Mouse (Mus musculus) G1E (cell line): Measurements from ENCODE around the gene Ccdc51. TPM values are rescaled to one million over a fixed set of nuclear protein-coding genes. Genes with fewer than 3 reads are reported as not detected.

ENCODE experiments used
- ATAC-seq: 2 replicates; pipeline ENCODE4 v1.8.0; 2016; ENCODE audit warnings: mild to moderate bottlenecking; ENCODE audit not compliant: insufficient number of reproducible peaks, poor library complexity, low FRiP score, severe bottlenecking; ENCODE audit errors: extremely low read depth
- DNase-seq: peaks from one replicate; pipeline ENCODE4 v3.0.0; 2012; ENCODE audit warnings: low spot score
- H3K27me3 ChIP-seq: 2 replicates; pipeline ENCODE4 v1.6.1; 2012; ENCODE audit warnings: mild to moderate bottlenecking, low read length, inconsistent platforms; ENCODE audit not compliant: insufficient read depth
- H3K36me3 ChIP-seq: replicated peaks from 2 replicates; pipeline ENCODE3; 2012; ENCODE audit warnings: mild to moderate bottlenecking, inconsistent platforms
- H3K4me1 ChIP-seq: 2 replicates; pipeline ENCODE4 v1.6.1; 2012; ENCODE audit warnings: low read depth, low read length, inconsistent platforms, mixed read lengths; ENCODE audit not compliant: insufficient read depth
- H3K4me3 ChIP-seq: 2 replicates; pipeline ENCODE4 v1.5.1; 2012; ENCODE audit warnings: low read depth, mild to moderate bottlenecking, inconsistent platforms, low read length, moderate library complexity, mixed read lengths
- H3K9me3 ChIP-seq: replicated peaks from 2 replicates; pipeline ENCODE4 v1.6.1; 2012; ENCODE audit warnings: inconsistent platforms
- CTCF ChIP-seq: IDR thresholded peaks from 2 replicates; pipeline ENCODE4 v1.5.1; 2012; ENCODE audit warnings: low read depth, low read length, inconsistent platforms, mixed read lengths
- GATA1 ChIP-seq: IDR thresholded peaks from 2 replicates; pipeline ENCODE4 v1.6.1; 2012; ENCODE audit warnings: borderline replicate concordance, low read length, inconsistent platforms, mixed read lengths
- GATA2 ChIP-seq: IDR thresholded peaks from 2 replicates; pipeline ENCODE4 v1.6.1; 2012; ENCODE audit warnings: low read depth, low read length, inconsistent platforms, borderline replicate concordance
- POLR2AphosphoS5 ChIP-seq: IDR thresholded peaks from 2 replicates; pipeline ENCODE4 v1.6.1; 2012; ENCODE audit warnings: low read depth, low read length, inconsistent platforms; ENCODE audit not compliant: insufficient replicate concordance
- TAL1 ChIP-seq: conservative IDR thresholded peaks from 2 replicates; pipeline ENCODE4 v1.6.1; 2012; ENCODE audit warnings: low read depth, low read length, inconsistent platforms, mixed read lengths
- polyA plus RNA-seq: library from polyadenylated mRNA; stranded (reverse); fragments of >175 nt; gene quantifications from 2 replicates; pipeline ENCODE4 v1.2.3, GENCODE M21; 2012
- total RNA-seq, 2 experiments: library from RNA; stranded (forward) in 1 of 2; stranded (reverse) in 1 of 2; fragments of 200-1000 nt in 1 of 2; fragments of >200 nt in 1 of 2; fragmentation: Nextera tagmentation in 1 of 2; gene quantifications; 2 replicates each; pipeline ENCODE4 v1.2.3; 2014 to 2017

Gene Ccdc51
- total and polyA plus RNA-seq, 3 experiments: 5.0 to 16.8 (median 8.8) TPM

DNA sequence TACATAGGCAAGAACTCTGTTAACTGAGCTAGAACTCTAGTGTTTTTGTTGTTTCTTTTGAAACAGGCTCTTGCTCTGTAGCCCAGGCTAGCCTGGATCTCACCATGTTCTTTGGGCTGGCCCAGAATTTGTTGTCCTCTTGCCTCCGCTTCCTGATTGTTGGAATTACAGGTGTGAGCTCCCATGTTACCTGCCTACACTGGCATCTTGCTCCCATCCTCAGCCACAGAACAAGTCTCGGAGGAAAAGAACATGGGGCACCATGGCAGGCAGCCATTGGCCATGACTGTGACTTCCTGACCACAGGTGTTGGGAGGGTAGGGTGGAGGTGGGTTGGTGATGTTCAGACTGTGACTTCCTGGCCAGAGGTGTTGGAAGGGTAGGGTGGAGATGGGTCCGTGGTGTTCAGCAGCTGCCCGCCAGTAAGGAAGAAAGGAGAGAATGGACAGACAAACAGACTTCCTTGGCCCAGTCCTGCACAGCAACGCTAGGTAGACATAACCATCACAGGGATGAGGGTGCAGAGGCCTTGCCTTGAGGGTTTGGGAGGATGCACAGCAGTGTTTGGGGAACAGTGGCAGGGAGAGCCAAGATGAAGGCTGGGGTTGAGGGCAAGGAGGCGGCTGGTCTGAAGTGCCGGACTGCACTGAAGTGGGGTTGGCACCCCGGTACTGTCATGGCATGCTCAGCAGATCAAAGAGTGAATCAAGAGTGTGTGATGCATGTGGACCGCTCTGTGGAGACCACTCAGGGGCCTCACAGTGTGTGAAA lies 29.6 kb upstream of the Ccdc51 start:
- TF ChIP-seq GATA2: no peak
- no peak for TF ChIP-seq CTCF
- TF ChIP-seq GATA1: no peak
- no peak for TF ChIP-seq POLR2AphosphoS5
- TF ChIP-seq TAL1: no peak
- DNase-seq: no peak
- H3K4me1 ChIP-seq: peaks cover 61% of the 10 kb centered on the region
- no peaks in the 10 kb centered on the region for H3K9me3 ChIP-seq
- H3K4me3 ChIP-seq: 0 out of 2 replicates have a peak overlapping the region, but pooled peaks have one; percentile 4
- peaks cover 55% of the 10 kb centered on the region for H3K36me3 ChIP-seq
- no peak for ATAC-seq
- H3K27me3 ChIP-seq: no peaks in the 10 kb centered on the region

- Histone ChIP-seq H3K27me3 (no peaks in the 10 kb centered on the region), H3K36me3 (peaks cover 62% of the 10 kb centered on the region), H3K4me3 (no peak overlapping the region), H3K9me3 (no peaks in the 10 kb centered on the region), H3K4me1 (peaks cover 68% of the 10 kb centered on the region)
- DNase-seq: no peak
- ATAC-seq: no peak
- TF ChIP-seq CTCF (no peak), POLR2AphosphoS5 (no peak), TAL1 (no peak), GATA2 (no peak), GATA1 (no peak)
Observed at GRCm38 (mm10) chr9:109053366-109053765, 28.9 kb upstream of the Ccdc51 start.

- peaks cover 67% of the 10 kb centered on the region for H3K36me3 ChIP-seq
- H3K4me1 ChIP-seq: peaks cover 73% of the 10 kb centered on the region
- no peak for DNase-seq
- no peak for TF ChIP-seq CTCF
- no peak for TF ChIP-seq TAL1
- TF ChIP-seq GATA2: no peak
- no peak for TF ChIP-seq POLR2AphosphoS5
- TF ChIP-seq GATA1: no peak
- no peaks in the 10 kb centered on the region for H3K27me3 ChIP-seq
- no peak overlapping the region for H3K4me3 ChIP-seq
- no peak for ATAC-seq
- H3K9me3 ChIP-seq: no peaks in the 10 kb centered on the region
Observed at GRCm38 (mm10) chr9:109053851-109054250, 28.4 kb upstream of the Ccdc51 start.

DNA sequence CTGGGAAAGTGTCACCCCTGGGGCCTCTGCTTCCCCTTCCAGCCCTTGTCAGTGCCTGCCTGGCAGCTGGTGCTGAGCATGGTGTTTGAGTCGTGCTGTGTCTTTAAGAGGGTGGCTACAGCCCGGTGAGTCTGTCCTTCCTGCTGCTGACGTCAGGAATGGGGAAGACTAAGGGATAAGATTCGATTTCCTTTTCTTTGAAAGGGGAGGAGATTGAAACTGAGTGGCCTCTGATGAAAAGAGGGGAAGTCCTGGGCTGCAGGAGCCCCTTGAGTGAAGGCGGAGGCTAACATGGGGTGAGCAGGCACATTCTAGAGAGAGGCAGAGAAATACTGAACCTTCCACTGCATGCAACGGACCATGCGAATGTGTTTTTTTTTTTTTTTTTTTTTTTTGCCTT lies 27.6 kb upstream of the Ccdc51 start:
- no peaks in the 10 kb centered on the region for H3K27me3 ChIP-seq
- ATAC-seq (peak; percentile 62), DNase-seq (peak; percentile 84)
- H3K36me3 ChIP-seq: peaks cover 69% of the 10 kb centered on the region
- H3K9me3 ChIP-seq: no peaks in the 10 kb centered on the region
- TF ChIP-seq TAL1 (no peak), GATA2 (no peak), POLR2AphosphoS5 (no peak), CTCF (no peak), GATA1 (no peak)
- H3K4me1 ChIP-seq: peaks cover 80% of the 10 kb centered on the region
- H3K4me3 ChIP-seq: peak overlapping the region; percentile 67

GRCm38 (mm10) chr9:109055271-109056030 lies 26.8 kb upstream of the Ccdc51 start:
- Histone ChIP-seq H3K4me3 (peak overlapping the region; percentile 67), H3K27me3 (no peaks in the 10 kb centered on the region), H3K9me3 (no peaks in the 10 kb centered on the region), H3K36me3 (peaks cover 72% of the 10 kb centered on the region), H3K4me1 (peaks cover 84% of the 10 kb centered on the region)
- TF ChIP-seq GATA1 (no peak), TAL1 (no peak), GATA2 (no peak), CTCF (no peak), POLR2AphosphoS5 (no peak)
- no peak for DNase-seq
- ATAC-seq: no peak
